Mouse (Mus musculus): Measurements from ENCODE around the gene Plcl1.

GRCm38 (mm10) chr1:55500981-55501682, 95.4 kb downstream of the Plcl1 start:
- TF ChIP-seq POLR2A (IDR thresholded peaks at IDR 0.05; ENCODE audit: low read depth, low read length), result no peak
- no peak for TF ChIP-seq EP300 (IDR thresholded peaks at IDR 0.05; ENCODE audit: low read length)
- no peak for TF ChIP-seq CTCF (conservative IDR thresholded peaks at IDR 0.05 in 1 of 2, IDR thresholded peaks at IDR 0.05 in 1 of 2; ENCODE audit: low read depth in 2 of 2, low read length in 2 of 2)

Measured in CH12.LX (cell line).